Mouse (Mus musculus): ENCODE data around the gene Omp. TPM values are rescaled to one million over a fixed set of nuclear protein-coding genes. Genes with fewer than 3 reads are reported as not detected.
A peak's percentile ranks its signal among the peaks of the same experiment; 100 is the strongest.

The Omp gene
- polyA plus RNA-seq, 1 experiment from 2014 or later = 0.25 TPM

- Histone ChIP-seq H3K9me3 (no peaks in the 10 kb centered on the region), H3K9ac (peak within 1 kb of the TSS; percentile 76), H3K27ac (no peak within 1 kb of the TSS), H3K36me3 (no peaks in the 10 kb centered on the region), H3K4me1 (peaks cover 10% of the 10 kb centered on the region), H3K27me3 (no peaks in the 10 kb centered on the region), H3K4me2 (replicated peaks) (peak within 1 kb of the TSS; percentile 80), H3K4me3 (peak within 1 kb of the TSS; percentile 79)
- 2% methylated on average over 35 of the region's 44 CpGs for WGBS
- ATAC-seq (ENCODE audit: low FRiP score, low read depth) = peak; percentile 87
Observed at GRCm38 (mm10) chr7:98177929-98178559, 32.7 kb upstream of the Omp start, which contains the start of gene Capn5. Capn5 (minus strand) TSS chr7:98178274.

- Histone ChIP-seq H3K9me3 (no peaks in the 10 kb centered on the region), H3K4me1 (peaks cover 10% of the 10 kb centered on the region), H3K4me2 (replicated peaks) (peak overlapping the region; percentile 80), H3K27ac (no peak overlapping the region), H3K27me3 (no peaks in the 10 kb centered on the region), H3K36me3 (no peaks in the 10 kb centered on the region), H3K9ac (peak overlapping the region; percentile 76), H3K4me3 (peak overlapping the region; percentile 79)
- no peak for ATAC-seq (ENCODE audit: low FRiP score, low read depth)
- 9% methylated on average over 9 of the region's 9 CpGs for WGBS
Observed at GRCm38 (mm10) chr7:98177566-98177928, 32.2 kb upstream of the Omp start.

GRCm38 (mm10) chr7:98177071-98177485 is 31.8 kb upstream of the Omp start:
- Histone ChIP-seq H3K4me3 (peak overlapping the region; percentile 79), H3K4me2 (replicated peaks) (peak overlapping the region; percentile 80), H3K27ac (no peak overlapping the region), H3K9me3 (no peaks in the 10 kb centered on the region), H3K9ac (no peak overlapping the region; the same call in 1 of the 2 replicates), H3K36me3 (no peaks in the 10 kb centered on the region), H3K27me3 (no peaks in the 10 kb centered on the region), H3K4me1 (peaks cover 10% of the 10 kb centered on the region)
- ATAC-seq (ENCODE audit: low FRiP score, low read depth) = no peak
- 61% methylated on average over 2 of the region's 2 CpGs for WGBS

- Histone ChIP-seq H3K9me3 (no peaks in the 10 kb centered on the region), H3K27me3 (no peaks in the 10 kb centered on the region), H3K9ac (no peak overlapping the region), H3K36me3 (no peaks in the 10 kb centered on the region), H3K4me1 (peaks cover 13% of the 10 kb centered on the region), H3K4me3 (no peak overlapping the region), H3K27ac (no peak overlapping the region), H3K4me2 (replicated peaks) (peak overlapping the region; percentile 80)
- 64% methylated on average over 8 of the region's 8 CpGs for WGBS
- no peak for ATAC-seq (ENCODE audit: low FRiP score, low read depth)
Observed at GRCm38 (mm10) chr7:98176322-98177070, 31.2 kb upstream of the Omp start.

- no peak for ATAC-seq (ENCODE audit: low FRiP score, low read depth)
- Histone ChIP-seq H3K4me1 (peaks cover 21% of the 10 kb centered on the region), H3K4me3 (no peak overlapping the region), H3K9me3 (no peaks in the 10 kb centered on the region), H3K9ac (no peak overlapping the region), H3K36me3 (no peaks in the 10 kb centered on the region), H3K27me3 (no peaks in the 10 kb centered on the region), H3K4me2 (replicated peaks) (no peak overlapping the region), H3K27ac (no peak overlapping the region)
- WGBS = 76% methylated on average over 4 of the region's 4 CpGs
Observed at GRCm38 (mm10) chr7:98174883-98175755, 29.8 kb upstream of the Omp start.

GRCm38 (mm10) chr7:98173408-98173807 is 28.1 kb upstream of the Omp start:
- no peak for ATAC-seq (ENCODE audit: low FRiP score, low read depth)
- 65% methylated on average over 4 of the region's 4 CpGs for WGBS
- no peak overlapping the region for H3K27ac ChIP-seq
- H3K36me3 ChIP-seq = no peaks in the 10 kb centered on the region
- no peak overlapping the region for H3K4me3 ChIP-seq
- H3K4me1 ChIP-seq = peaks cover 21% of the 10 kb centered on the region
- H3K27me3 ChIP-seq = no peaks in the 10 kb centered on the region
- H3K9me3 ChIP-seq = no peaks in the 10 kb centered on the region
- H3K9ac ChIP-seq = no peak overlapping the region
- H3K4me2 ChIP-seq (replicated peaks) = no peak overlapping the region

GRCm38 (mm10) chr7:98172661-98173060 is 27.4 kb upstream of the Omp start:
- Histone ChIP-seq H3K4me1 (peaks cover 18% of the 10 kb centered on the region), H3K9me3 (no peaks in the 10 kb centered on the region), H3K4me3 (no peak overlapping the region), H3K4me2 (replicated peaks) (no peak overlapping the region), H3K27ac (no peak overlapping the region), H3K9ac (no peak overlapping the region), H3K36me3 (no peaks in the 10 kb centered on the region), H3K27me3 (no peaks in the 10 kb centered on the region)
- WGBS = 81% methylated on average over 8 of the region's 8 CpGs
- ATAC-seq (ENCODE audit: low FRiP score, low read depth) = no peak

GRCm38 (mm10) chr7:98171141-98172073 is 26.1 kb upstream of the Omp start:
- Histone ChIP-seq H3K36me3 (no peaks in the 10 kb centered on the region), H3K4me2 (replicated peaks) (no peak overlapping the region), H3K9ac (peak overlapping the region; percentile 50; the same call in 1 of the 2 replicates), H3K9me3 (no peaks in the 10 kb centered on the region), H3K4me3 (no peak overlapping the region), H3K27me3 (no peaks in the 10 kb centered on the region), H3K27ac (no peak overlapping the region), H3K4me1 (peaks cover 10% of the 10 kb centered on the region)
- 38% methylated on average over 6 of the region's 6 CpGs for WGBS
- ATAC-seq (ENCODE audit: low FRiP score, low read depth) = peak; percentile 46; the same call in 1 of the 2 replicates

- Histone ChIP-seq H3K9ac (peak overlapping the region; percentile 46), H3K27ac (peak overlapping the region; percentile 56; the same call in 1 of the 2 replicates)
- ATAC-seq (ENCODE audit: low FRiP score, low read depth) = peak; percentile 57; the same call in 1 of the 2 replicates
Observed at GRCm38 (mm10) chr7:98164999-98165528, 19.8 kb upstream of the Omp start.

GRCm38 (mm10) chr7:98164382-98164998 is 19.2 kb upstream of the Omp start:
- Histone ChIP-seq H3K4me3 (no peak overlapping the region), H3K27ac (no peak overlapping the region), H3K4me1 (peaks cover 34% of the 10 kb centered on the region), H3K9ac (no peak overlapping the region), H3K4me2 (replicated peaks) (no peak overlapping the region), H3K9me3 (no peaks in the 10 kb centered on the region), H3K27me3 (no peaks in the 10 kb centered on the region; the same call in 1 of the 2 replicates), H3K36me3 (no peaks in the 10 kb centered on the region)
- ATAC-seq (ENCODE audit: low FRiP score, low read depth) = no peak
- 69% methylated on average over 9 of the region's 9 CpGs for WGBS

More at GRCm38 (mm10) chr7:98164999-98165528, 19.8 kb upstream of the Omp start:
- Histone ChIP-seq H3K4me2 (replicated peaks) (no peak overlapping the region), H3K4me3 (no peak overlapping the region), H3K4me1 (peaks cover 29% of the 10 kb centered on the region), H3K9me3 (no peaks in the 10 kb centered on the region), H3K36me3 (no peaks in the 10 kb centered on the region), H3K27me3 (no peaks in the 10 kb centered on the region)
- 54% methylated on average over 10 of the region's 10 CpGs for WGBS
